Mouse (Mus musculus): ENCODE results near the gene Smim24. TPM values are rescaled to one million over a fixed set of nuclear protein-coding genes. Genes with fewer than 3 reads are reported as not detected.

Gene Smim24
- total and polyA plus RNA-seq, 2 experiments = 1.3 to 4.1 TPM

- no peak for DNase-seq (ENCODE audit: extremely low read depth, low read depth, low spot score)
- Histone ChIP-seq H3K79me2 (ENCODE audit: control insufficient read depth, insufficient read depth, low read length) (0 out of 2 replicates have a peak, but pooled peaks cover 3% of the 10 kb centered on the region), H3K27ac (replicated peaks; ENCODE audit: insufficient read depth, low read depth, low read length) (no peak overlapping the region), H3K9ac (ENCODE audit: low read depth, low read length) (no peak overlapping the region), H3K27me3 (ENCODE audit: control insufficient read depth, insufficient read depth, low read length) (no peaks in the 10 kb centered on the region), H3K36me3 (ENCODE audit: control insufficient read depth, insufficient read depth, low read length) (peaks cover 19% of the 10 kb centered on the region; the same call in 1 of the 2 replicates), H3K4me1 (ENCODE audit: control insufficient read depth, insufficient read depth, low read length) (peaks cover 5% of the 10 kb centered on the region; the same call in 1 of the 2 replicates), H3K4me3 (ENCODE audit: insufficient read depth, low read depth, low read length) (no peak overlapping the region)
- 85% methylated on average over 22 of the region's 22 CpGs for WGBS
- no peak for TF ChIP-seq CTCF (IDR thresholded peaks at IDR 0.05; ENCODE audit: low read depth, low read length)
- no peak for TF ChIP-seq POLR2A (IDR thresholded peaks at IDR 0.05; ENCODE audit: extremely low read depth, insufficient read depth, low read length)
These were observed 7.7 kb downstream of the Smim24 start for GRCm38 (mm10) chr10:81400371-81401204.

- no peak for TF ChIP-seq POLR2A (IDR thresholded peaks at IDR 0.05; ENCODE audit: extremely low read depth, insufficient read depth, low read length)
- TF ChIP-seq CTCF (IDR thresholded peaks at IDR 0.05; ENCODE audit: low read depth, low read length) = no peak
- H3K4me3 ChIP-seq (ENCODE audit: insufficient read depth, low read depth, low read length) = no peak overlapping the region
- WGBS = 72% methylated on average over 10 of the region's 10 CpGs
- peak overlapping the region; percentile 27 for H3K27ac ChIP-seq (replicated peaks; ENCODE audit: insufficient read depth, low read depth, low read length)
- H3K9ac ChIP-seq (ENCODE audit: low read depth, low read length) = no peak overlapping the region
- H3K4me1 ChIP-seq (ENCODE audit: control insufficient read depth, insufficient read depth, low read length) = peaks cover 7% of the 10 kb centered on the region; the same call in 1 of the 2 replicates
- H3K27me3 ChIP-seq (ENCODE audit: control insufficient read depth, insufficient read depth, low read length) = no peaks in the 10 kb centered on the region
- H3K36me3 ChIP-seq (ENCODE audit: control insufficient read depth, insufficient read depth, low read length) = peaks cover 21% of the 10 kb centered on the region; the same call in 1 of the 2 replicates
- 0 out of 2 replicates have a peak, but pooled peaks cover 3% of the 10 kb centered on the region for H3K79me2 ChIP-seq (ENCODE audit: control insufficient read depth, insufficient read depth, low read length)
- DNase-seq (ENCODE audit: extremely low read depth, low read depth, low spot score) = no peak
These were observed 8.3 kb downstream of the Smim24 start for GRCm38 (mm10) chr10:81401205-81401520.

- no peaks in the 10 kb centered on the region for H3K27me3 ChIP-seq (ENCODE audit: control insufficient read depth, insufficient read depth, low read length)
- no peak for DNase-seq (ENCODE audit: extremely low read depth, low read depth, low spot score)
- no peak overlapping the region for H3K9ac ChIP-seq (ENCODE audit: low read depth, low read length)
- peaks cover 7% of the 10 kb centered on the region; the same call in 1 of the 2 replicates for H3K4me1 ChIP-seq (ENCODE audit: control insufficient read depth, insufficient read depth, low read length)
- peak overlapping the region; percentile 27 for H3K27ac ChIP-seq (replicated peaks; ENCODE audit: insufficient read depth, low read depth, low read length)
- TF ChIP-seq CTCF (IDR thresholded peaks at IDR 0.05; ENCODE audit: low read depth, low read length) = no peak
- 0 out of 2 replicates have a peak, but pooled peaks have one; percentile 17 for TF ChIP-seq POLR2A (IDR thresholded peaks at IDR 0.05; ENCODE audit: extremely low read depth, insufficient read depth, low read length)
- H3K36me3 ChIP-seq (ENCODE audit: control insufficient read depth, insufficient read depth, low read length) = peaks cover 24% of the 10 kb centered on the region; the same call in 1 of the 2 replicates
- WGBS = 55% methylated on average over 18 of the region's 18 CpGs
- 0 out of 2 replicates have a peak, but pooled peaks cover 6% of the 10 kb centered on the region for H3K79me2 ChIP-seq (ENCODE audit: control insufficient read depth, insufficient read depth, low read length)
- peak overlapping the region; percentile 29; the same call in 1 of the 2 replicates for H3K4me3 ChIP-seq (ENCODE audit: insufficient read depth, low read depth, low read length)
These were observed 8.8 kb downstream of the Smim24 start for GRCm38 (mm10) chr10:81401521-81402226.

GRCm38 (mm10) chr10:81402227-81402765 lies 9.4 kb downstream of the Smim24 start:
- no peak overlapping the region for H3K9ac ChIP-seq (ENCODE audit: low read depth, low read length)
- TF ChIP-seq POLR2A (IDR thresholded peaks at IDR 0.05; ENCODE audit: extremely low read depth, insufficient read depth, low read length) (no peak), CTCF (IDR thresholded peaks at IDR 0.05; ENCODE audit: low read depth, low read length) (no peak)
- H3K4me3 ChIP-seq (ENCODE audit: insufficient read depth, low read depth, low read length) = no peak overlapping the region
- H3K79me2 ChIP-seq (ENCODE audit: control insufficient read depth, insufficient read depth, low read length) = 0 out of 2 replicates have a peak, but pooled peaks cover 6% of the 10 kb centered on the region
- peaks cover 7% of the 10 kb centered on the region; the same call in 1 of the 2 replicates for H3K4me1 ChIP-seq (ENCODE audit: control insufficient read depth, insufficient read depth, low read length)
- peak overlapping the region; percentile 24; the same call in 1 of the 2 replicates for H3K27ac ChIP-seq (replicated peaks; ENCODE audit: insufficient read depth, low read depth, low read length)
- no peak for DNase-seq (ENCODE audit: extremely low read depth, low read depth, low spot score)
- H3K27me3 ChIP-seq (ENCODE audit: control insufficient read depth, insufficient read depth, low read length) = no peaks in the 10 kb centered on the region
- peaks cover 26% of the 10 kb centered on the region; the same call in 1 of the 2 replicates for H3K36me3 ChIP-seq (ENCODE audit: control insufficient read depth, insufficient read depth, low read length)
- 67% methylated on average over 7 of the region's 7 CpGs for WGBS

GRCm38 (mm10) chr10:81403511-81403910 lies 10.7 kb downstream of the Smim24 start:
- no peak for TF ChIP-seq POLR2A (IDR thresholded peaks at IDR 0.05; ENCODE audit: extremely low read depth, insufficient read depth, low read length)
- TF ChIP-seq CTCF (IDR thresholded peaks at IDR 0.05; ENCODE audit: low read depth, low read length) = no peak
- 82% methylated on average over 10 of the region's 10 CpGs for WGBS
- peaks cover 11% of the 10 kb centered on the region for H3K4me1 ChIP-seq (ENCODE audit: control insufficient read depth, insufficient read depth, low read length)
- no peak overlapping the region for H3K4me3 ChIP-seq (ENCODE audit: insufficient read depth, low read depth, low read length)
- H3K79me2 ChIP-seq (ENCODE audit: control insufficient read depth, insufficient read depth, low read length) = peaks cover 6% of the 10 kb centered on the region; the same call in 1 of the 2 replicates
- DNase-seq (ENCODE audit: extremely low read depth, low read depth, low spot score) = no peak
- no peak overlapping the region for H3K27ac ChIP-seq (replicated peaks; ENCODE audit: insufficient read depth, low read depth, low read length)
- no peak overlapping the region for H3K9ac ChIP-seq (ENCODE audit: low read depth, low read length)
- H3K36me3 ChIP-seq (ENCODE audit: control insufficient read depth, insufficient read depth, low read length) = peaks cover 30% of the 10 kb centered on the region; the same call in 1 of the 2 replicates
- no peaks in the 10 kb centered on the region for H3K27me3 ChIP-seq (ENCODE audit: control insufficient read depth, insufficient read depth, low read length)
